Mouse (Mus musculus) forebrain, embryonic 12.5 days (tissue): Measurements from ENCODE around the gene Gm10999. TPM values are rescaled to one million over a fixed set of nuclear protein-coding genes. Genes with fewer than 3 reads are reported as not detected.
"Not testable (repeated sequence)": the region's sequence is repeated elsewhere in the genome, so short reads cannot be mapped to it uniquely, and the experiment has no call there.

Source experiments
- ATAC-seq: fragments of 200-750 bp; cut with Nextera tagmentation; 2 replicates; pipeline ENCODE4 v1.8.0; 2017; ENCODE audit warnings: moderate TSS enrichment; ENCODE audit not compliant: low FRiP score
- H3K27ac ChIP-seq: fragments of 300-500 bp; sonication (generic); 2 replicates; pipeline ENCODE4 v1.5.1; 2016; ENCODE audit warnings: mild to moderate bottlenecking
- H3K27me3 ChIP-seq: fragments of 300-500 bp; sonication (generic); 2 replicates; pipeline ENCODE4 v1.6.1; 2016; ENCODE audit warnings: mild to moderate bottlenecking
- H3K36me3 ChIP-seq: fragments of 300-500 bp; sonication (generic); replicated peaks from 2 replicates; pipeline ENCODE4 v1.6.1; 2016; ENCODE audit warnings: mild to moderate bottlenecking
- H3K4me1 ChIP-seq: fragments of 300-500 bp; sonication (generic); 2 replicates; pipeline ENCODE4 v1.6.1; 2016
- H3K4me2 ChIP-seq: fragments of 300-500 bp; sonication (generic); 2 replicates; pipeline ENCODE4 v1.6.1; 2016; ENCODE audit warnings: mild to moderate bottlenecking, moderate library complexity
- H3K4me3 ChIP-seq: fragments of 300-500 bp; sonication (generic); replicated peaks from 2 replicates; pipeline ENCODE4 v1.5.1; 2016; ENCODE audit warnings: mild to moderate bottlenecking
- H3K9ac ChIP-seq: fragments of 300-500 bp; sonication (generic); 2 replicates; pipeline ENCODE4 v1.6.1; 2016; ENCODE audit warnings: mild to moderate bottlenecking
- H3K9me3 ChIP-seq: fragments of 300-500 bp; sonication (generic); 2 replicates; pipeline ENCODE4 v1.6.1; 2016
- WGBS: fragments of 180-500 bp; shearing (Covaris S2); methylation state at CpG from one replicate; pipeline ENCODE4 v1.1.7; 2016; 5-methylcytosine and 5-hydroxymethylcytosine counted together
- polyA plus RNA-seq: library from polyadenylated mRNA; unstranded; fragments of >200 nt; fragmentation: Nextera tagmentation; extraction: Ambion mirVana; gene quantifications from 2 replicates; pipeline ENCODE4 v1.2.1, GENCODE M21; 2016

Gene Gm10999
- not detected in 2 replicates for polyA plus RNA-seq

DNA sequence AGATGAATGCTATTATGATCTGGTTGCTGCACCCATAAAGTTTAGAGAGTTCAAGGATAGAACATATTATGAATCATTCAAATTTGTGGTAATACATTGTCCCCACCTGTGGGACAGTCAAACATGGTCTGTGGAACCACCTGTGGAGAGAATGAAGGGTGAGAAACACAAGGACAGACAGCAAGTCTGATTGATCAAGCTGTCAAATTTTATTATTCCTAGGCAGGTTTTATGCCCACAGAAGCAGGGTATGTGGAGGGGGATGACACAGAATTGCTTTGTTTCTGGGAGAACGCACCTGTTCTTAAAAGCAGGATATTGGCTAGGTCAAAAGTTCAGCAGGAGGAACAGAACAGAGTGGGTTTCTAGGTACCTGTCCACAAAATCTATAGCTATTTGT, at the start of gene Gm10999:
TSS of gene Gm10999 (minus strand) at position 101 of the 400 bp plus-strand sequence.
- Histone ChIP-seq H3K9ac (no peak within 1 kb of the TSS), H3K36me3 (no peaks in the 10 kb centered on the region), H3K9me3 (no peaks in the 10 kb centered on the region), H3K4me3 (no peak within 1 kb of the TSS), H3K4me1 (no peaks in the 10 kb centered on the region), H3K27me3 (no peaks in the 10 kb centered on the region), H3K27ac (no peak within 1 kb of the TSS), H3K4me2 (no peak within 1 kb of the TSS)
- ATAC-seq, result no peak
- 89% methylated on average over 1 of the region's 1 CpGs for WGBS

DNA sequence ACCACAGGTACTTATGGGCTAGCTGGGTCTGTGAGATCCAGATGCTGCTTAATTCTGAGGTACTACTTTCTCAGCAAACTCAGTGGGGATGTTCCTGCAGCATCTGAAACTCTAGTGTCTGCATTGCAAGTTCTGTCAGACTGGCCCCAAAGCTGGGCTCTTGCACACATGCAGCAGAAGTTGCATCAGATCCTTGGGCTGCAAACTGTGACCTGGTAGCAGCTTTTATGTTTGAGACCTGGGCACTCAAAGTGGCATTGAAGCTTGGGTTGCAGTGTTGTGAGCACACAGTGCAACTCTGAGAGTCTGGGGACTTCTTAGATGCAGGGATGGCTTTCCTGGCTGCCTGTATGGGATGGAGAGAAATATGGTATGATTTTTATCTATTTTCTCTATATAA, 2.0 kb upstream of the Gm10999 start:
- H3K36me3 ChIP-seq, result no peaks in the 10 kb centered on the region

GRCm38 (mm10) chr8:129115761-129116160, 15.7 kb downstream of the Gm10999 start:
- not testable (repeated sequence) for ATAC-seq, H3K4me3 ChIP-seq, H3K27me3 ChIP-seq, H3K4me2 ChIP-seq, H3K4me1 ChIP-seq, H3K36me3 ChIP-seq, H3K27ac ChIP-seq, H3K9me3 ChIP-seq, H3K9ac ChIP-seq
- WGBS, result 46% methylated on average over 3 of the region's 3 CpGs

More for the DNA sequence above, 2.0 kb upstream of the Gm10999 start:
- no peak overlapping the region for H3K9ac ChIP-seq
- no peaks in the 10 kb centered on the region for H3K27me3 ChIP-seq
- no peak overlapping the region for H3K27ac ChIP-seq
- ATAC-seq, result no peak
- H3K4me3 ChIP-seq, result no peak overlapping the region
- H3K9me3 ChIP-seq, result no peaks in the 10 kb centered on the region
- no peak overlapping the region for H3K4me2 ChIP-seq
- H3K4me1 ChIP-seq, result no peaks in the 10 kb centered on the region

Other genes starting within 250 kb of the Gm10999 start
- gene Ccdc7a, start 66.1 kb downstream of the Gm10999 start, polyA plus RNA-seq, result not detected in 2 replicates
- not detected in 2 replicates for gene Ccdc7b, start 64.5 kb downstream of the Gm10999 start, polyA plus RNA-seq
- 25.5 and 27.1 TPM in 2 replicates for gene 2610044O15Rik8, start 102.7 kb upstream of the Gm10999 start, polyA plus RNA-seq